Mouse (Mus musculus) kidney, adult 10 weeks (tissue): ENCODE data around the gene 1700011L22Rik. TPM values are rescaled to one million over a fixed set of nuclear protein-coding genes. Genes with fewer than 3 reads are reported as not detected.

Experiments
- polyA plus RNA-seq: library from polyadenylated mRNA; stranded (reverse); fragments of 350-450 nt; fragmentation: Illumina TruSeq; extraction: RNeasy Lipid Tissue Mini Kit (QIAGEN cat#74804); gene quantifications from one replicate; pipeline ENCODE4 v1.2.3, GENCODE M21; 2014; ENCODE audit warnings: low read depth, low replicate concordance

The 1700011L22Rik gene
- polyA plus RNA-seq, result not detected

GRCm38 (mm10) chr8:79248470-79248869 is at the start of gene 1700011L22Rik:
TSS of gene 1700011L22Rik (minus strand) at chr8:79248570.

GRCm38 (mm10) chr8:79294610-79295275 is 46.4 kb upstream of the 1700011L22Rik start, which contains the start of gene Mmaa:
TSS of gene Mmaa (minus strand) at chr8:79294937.

Other genes with a start within 250 kb of the 1700011L22Rik start
- gene Zfp827, start 220.1 kb downstream of the 1700011L22Rik start, polyA plus RNA-seq, result 4.7 TPM
- 16.0 TPM for gene Mmaa, start 46.4 kb upstream of the 1700011L22Rik start, polyA plus RNA-seq
- 12.7 TPM for gene Smad1, start 150.9 kb upstream of the 1700011L22Rik start, polyA plus RNA-seq